Comparison of ENCODE assay signal across 27 mouse cellular contexts in genomic region chr14:75986878-75987483, GRCm38 (mm10). TPM values are rescaled to one million over a fixed set of nuclear protein-coding genes. Genes with fewer than 3 reads are reported as not detected.
A peak's percentile ranks its signal among the peaks of the same experiment; 100 is the strongest.
DNase-seq lines count a peak whose midpoint lies in the region; ATAC-seq and TF ChIP-seq lines count a peak whose summit lies in the region.
"Had no signal": no experiment of that assay in that cellular context is flagged by ENCODE, and none has a peak within 500 bp of the region (broad histone marks: within the 10 kb centered on the region; RNA-seq: fewer than 3 reads in every experiment).

No protein-coding gene starts in this region.

- no peak for TF ChIP-seq POLR2A in kidney, adult 2 months (IDR thresholded peaks at IDR 0.05; ENCODE audit: low read depth, low read length)

- H3K9me3 ChIP-seq in lung, embryonic 14.5 days (ENCODE audit: low read depth, low read length), result no peaks in the 10 kb centered on the region
- no peaks in the 10 kb centered on the region for H3K9me3 ChIP-seq in neural tube, embryonic 15.5 days (replicated peaks)
- H3K9me3 ChIP-seq: heart, embryonic 12.5 days; hindbrain, embryonic 13.5 days; lung, embryonic 15.5 days; midbrain, embryonic 12.5 days had no signal

- H3K27me3 ChIP-seq in lung, embryonic 14.5 days (ENCODE audit: insufficient read depth, low read length), result no peaks in the 10 kb centered on the region
- no peaks in the 10 kb centered on the region for H3K27me3 ChIP-seq in neural tube, embryonic 15.5 days (replicated peaks)
- H3K27me3 ChIP-seq in kidney, adult 2 months (replicated peaks; ENCODE audit: control insufficient read depth, insufficient read depth, low read length), result no peaks in the 10 kb centered on the region
- H3K27me3 ChIP-seq: heart, embryonic 12.5 days; hindbrain, embryonic 13.5 days; lung, embryonic 15.5 days; midbrain, embryonic 12.5 days had no signal

- no peaks in the 10 kb centered on the region for H3K4me1 ChIP-seq in lung, embryonic 14.5 days (ENCODE audit: insufficient read depth)
- H3K4me1 ChIP-seq in neural tube, embryonic 15.5 days, result peaks cover 26% of the 10 kb centered on the region
- H3K4me1 ChIP-seq in kidney, adult 2 months (ENCODE audit: control insufficient read depth, insufficient read depth, low read length), result no peaks in the 10 kb centered on the region
- H3K4me1 ChIP-seq: heart, embryonic 12.5 days; lung, embryonic 15.5 days had no signal

- no peak for TF ChIP-seq CTCF in lung, embryonic 14.5 days (IDR thresholded peaks at IDR 0.05; ENCODE audit: low read depth)
- TF ChIP-seq CTCF in kidney, adult 2 months (conservative IDR thresholded peaks at IDR 0.05; ENCODE audit: insufficient read depth, insufficient read length, low read depth, low read length), result no peak

- DNase-seq in lung, embryonic 14.5 days, result peak; percentile 21
- no peak for DNase-seq in lung, postnatal 25 days (ENCODE audit: low spot score)
- DNase-seq in naive thymus-derived CD4-positive, alpha-beta T cell, adult 2 months (ENCODE audit: low read depth), result peak; percentile 21
- no peak for DNase-seq in spleen, postnatal 10 days (ENCODE audit: low spot score in 2 of 2)
- no peak for DNase-seq in kidney, adult 2 months
- DNase-seq: cerebellum, adult 11-12 months; cerebellum, postnatal 36 days; gastrocnemius, adult 2 months; heart, postnatal 14 days; kidney, adult 18-20 months; lung, postnatal 4 days; right cerebral cortex, postnatal 14 days had no signal

- whole genome bisulfite sequencing in lung, embryonic 14.5 days, result 79% methylated on average over 7 of the region's 7 CpGs
- 88% methylated on average over 7 of the region's 7 CpGs for WGBS in neural tube, embryonic 15.5 days
- whole genome bisulfite sequencing in kidney, adult 2 months, result 81% methylated on average over 7 of the region's 7 CpGs

- H3K4me2 ChIP-seq in lung, embryonic 14.5 days, result no peak overlapping the region
- no peak overlapping the region for H3K4me2 ChIP-seq in neural tube, embryonic 15.5 days
- H3K4me2 ChIP-seq: heart, embryonic 12.5 days; hindbrain, embryonic 13.5 days; lung, embryonic 15.5 days; midbrain, embryonic 12.5 days had no signal

- ATAC-seq in lung, embryonic 14.5 days (ENCODE audit: insufficient read depth), result no peak
- peak; percentile 62 for ATAC-seq in CD4-positive, CD25-positive, alpha-beta regulatory T cell, adult 4 months
- peak; percentile 50; the same call in 1 of the 2 replicates for ATAC-seq in granulocyte monocyte progenitor cell, adult 5-6 weeks (replicated peaks; ENCODE audit: poor library complexity, severe bottlenecking)
- ATAC-seq in neural tube, embryonic 15.5 days (ENCODE audit: low FRiP score), result no peak
- ATAC-seq: forebrain, embryonic 14.5 days; inflammation-experienced regulatory T-cells, adult 6 months had no signal

- no peak overlapping the region for H3K27ac ChIP-seq in lung, embryonic 14.5 days (ENCODE audit: low read depth)
- H3K27ac ChIP-seq in neural tube, embryonic 15.5 days (replicated peaks), result no peak overlapping the region
- no peak overlapping the region for H3K27ac ChIP-seq in kidney, adult 2 months (ENCODE audit: insufficient read depth, low read depth, low read length)
- H3K27ac ChIP-seq: gastrocnemius, adult 2 months; hindbrain, embryonic 13.5 days; kidney, postnatal 0 days; liver, embryonic 14.5 days; lung, embryonic 15.5 days; midbrain, embryonic 12.5 days had no signal

- no peak overlapping the region for H3K4me3 ChIP-seq in lung, embryonic 14.5 days (ENCODE audit: low read depth, low read length)
- H3K4me3 ChIP-seq in neural tube, embryonic 15.5 days (replicated peaks), result no peak overlapping the region
- H3K4me3 ChIP-seq in kidney, adult 2 months (ENCODE audit: insufficient read depth, low read depth, low read length), result no peak overlapping the region
- H3K4me3 ChIP-seq: gastrocnemius, adult 2 months; heart, embryonic 12.5 days; hindbrain, embryonic 13.5 days; lung, embryonic 15.5 days; midbrain, embryonic 12.5 days had no signal

- H3K36me3 ChIP-seq in lung, embryonic 14.5 days (ENCODE audit: insufficient read depth), result no peaks in the 10 kb centered on the region; the same call in 1 of the 2 replicates
- no peaks in the 10 kb centered on the region for H3K36me3 ChIP-seq in neural tube, embryonic 15.5 days
- no peaks in the 10 kb centered on the region for H3K36me3 ChIP-seq in kidney, adult 2 months (ENCODE audit: control insufficient read depth, insufficient read depth, low read length)
- H3K36me3 ChIP-seq: hindbrain, embryonic 13.5 days; lung, embryonic 15.5 days had no signal

- H3K9ac ChIP-seq in lung, embryonic 14.5 days, result no peak overlapping the region
- H3K9ac ChIP-seq in neural tube, embryonic 15.5 days (replicated peaks), result no peak overlapping the region
- H3K9ac ChIP-seq: heart, embryonic 12.5 days; hindbrain, embryonic 13.5 days; liver, embryonic 14.5 days; lung, embryonic 15.5 days; midbrain, embryonic 12.5 days had no signal

RNA-seq across cellular contexts. Expression of gene Gtf2f2, which starts 23.7 kb away (rescaled TPM):
- 37.5 and 40.8 TPM in 2 replicates for polyA plus RNA-seq in lung, embryonic 14.5 days (2014; fragmentation: Nextera tagmentation; extraction: Ambion mirVana)
- polyA plus RNA-seq in CD4-positive, CD25-positive, alpha-beta regulatory T cell, adult 4 months (2017; shearing (Covaris generic)), result 10 to 100 TPM; 40.8 to 42.2 TPM
- total RNA-seq in granulocyte monocyte progenitor cell, adult 5-6 weeks (2014; fragmentation: Nextera tagmentation), result 55.9 and 63.7 TPM in 2 replicates
- total RNA-seq in granulocyte monocyte progenitor cell, adult 5-6 weeks (2017), result 96.4 and 98.2 TPM in 2 replicates
- polyA plus RNA-seq in neural tube, embryonic 15.5 days (2015; fragmentation: Nextera tagmentation; extraction: Ambion mirVana), result 37.1 and 37.4 TPM in 2 replicates
- polyA plus RNA-seq in kidney, adult 2 months (2012; rRNA removed), result 2.3 and 3.2 TPM in 2 replicates

RNA-seq across cellular contexts. Expression of gene Kctd4, which starts 32.2 kb away (rescaled TPM):
- polyA plus RNA-seq in lung, embryonic 14.5 days (2014; fragmentation: Nextera tagmentation; extraction: Ambion mirVana), result 0.69 and 0.97 TPM in 2 replicates
- 1 to 10 TPM; 1.4 to 3.3 TPM for polyA plus RNA-seq in CD4-positive, CD25-positive, alpha-beta regulatory T cell, adult 4 months (2017; shearing (Covaris generic))
- not detected in 2 replicates for total RNA-seq in granulocyte monocyte progenitor cell, adult 5-6 weeks (2014; fragmentation: Nextera tagmentation)
- total RNA-seq in granulocyte monocyte progenitor cell, adult 5-6 weeks (2017), result 0.04 TPM in 1 of 2 replicates, not detected in the other
- 10.4 and 10.8 TPM in 2 replicates for polyA plus RNA-seq in neural tube, embryonic 15.5 days (2015; fragmentation: Nextera tagmentation; extraction: Ambion mirVana)
- polyA plus RNA-seq in kidney, adult 2 months (2012; rRNA removed), result not detected in 2 replicates
- total RNA-seq: adrenal gland, adult 18-20 months; adrenal gland, postnatal 4 days; gastrocnemius, adult 2 months; heart, postnatal 14 days had no signal
- polyA plus RNA-seq: gonadal fat pad, adult 2 months; large intestine, adult 2 months had no signal

Comparison
In these comparisons a context has a peak if more than half of its experiments do, and no peak if none do; other contexts are left out.
1. DNase-seq: peak in lung, embryonic 14.5 days (single experiment) and naive thymus-derived CD4-positive, alpha-beta T cell, adult 2 months (single experiment); none in lung, postnatal 25 days (single experiment), spleen, postnatal 10 days (0 of 2) and kidney, adult 2 months (single experiment).
2. ATAC-seq: peak in CD4-positive, CD25-positive, alpha-beta regulatory T cell, adult 4 months (single experiment) and granulocyte monocyte progenitor cell, adult 5-6 weeks (single experiment); none in lung, embryonic 14.5 days (single experiment) and neural tube, embryonic 15.5 days (single experiment).